Mouse (Mus musculus) intestine, embryonic 14.5 days (tissue): ENCODE measurements around the gene Zfp90. TPM values are rescaled to one million over a fixed set of nuclear protein-coding genes. Genes with fewer than 3 reads are reported as not detected.

Experiments
- ATAC-seq: fragments of 200-750 bp; cut with Nextera tagmentation; replicated peaks from 2 replicates; pipeline ENCODE4 v1.8.0; 2017; ENCODE audit warnings: low read depth, moderate number of reproducible peaks, moderate TSS enrichment, moderate library complexity; ENCODE audit not compliant: low FRiP score, low TSS enrichment
- DNase-seq: peaks from one replicate; pipeline ENCODE4 v3.0.0-alpha.2; 2018; ENCODE audit warnings: low spot score
- H3K27ac ChIP-seq: fragments of 300-500 bp; sonication (generic); 2 replicates; pipeline ENCODE4 v1.5.1; 2014; ENCODE audit warnings: low read depth, mild to moderate bottlenecking, control low read depth
- H3K27me3 ChIP-seq: fragments of 300-500 bp; sonication (generic); replicated peaks from 2 replicates; pipeline ENCODE4 v1.6.1; 2014; ENCODE audit warnings: low read length, control low read depth; ENCODE audit not compliant: control insufficient read depth, insufficient read depth
- H3K36me3 ChIP-seq: fragments of 300-500 bp; sonication (generic); 2 replicates; pipeline ENCODE4 v1.6.1; 2014; ENCODE audit warnings: low read length, control low read depth; ENCODE audit not compliant: control insufficient read depth, insufficient read depth
- H3K4me1 ChIP-seq: fragments of 300-500 bp; sonication (generic); replicated peaks from 2 replicates; pipeline ENCODE4 v1.6.1; 2014; ENCODE audit warnings: low read length, control low read depth, mixed read lengths; ENCODE audit not compliant: control insufficient read depth, insufficient read depth
- H3K4me2 ChIP-seq: fragments of 300-500 bp; sonication (generic); 2 replicates; pipeline ENCODE4 v1.6.1; 2014; ENCODE audit warnings: low read length
- H3K4me3 ChIP-seq: fragments of 300-500 bp; sonication (generic); 2 replicates; pipeline ENCODE4 v1.5.1; 2014; ENCODE audit warnings: low read depth, low read length, control low read depth, mixed read lengths
- H3K9ac ChIP-seq: fragments of 300-500 bp; sonication (generic); 2 replicates; pipeline ENCODE4 v1.6.1; 2014; ENCODE audit warnings: mild to moderate bottlenecking, low read length
- H3K9me3 ChIP-seq: fragments of 300-500 bp; sonication (generic); 2 replicates; pipeline ENCODE4 v1.6.1; 2016; ENCODE audit warnings: low read length, control low read depth; ENCODE audit not compliant: control insufficient read depth
- WGBS: fragments of 180-500 bp; shearing (Covaris S2); extraction: QIAGEN DNeasy Blood & Tissue Kit; methylation state at CpG from one replicate; pipeline ENCODE4 v1.1.7; 2014; 5-methylcytosine and 5-hydroxymethylcytosine counted together
- polyA plus RNA-seq: library from polyadenylated mRNA; unstranded; fragments of >200 nt; fragmentation: Nextera tagmentation; extraction: Ambion mirVana; gene quantifications from 2 replicates; pipeline ENCODE4 v1.2.1, GENCODE M21; 2014

The Zfp90 gene
- 21.2 and 23.0 TPM in 2 replicates for polyA plus RNA-seq

- ATAC-seq (peak; percentile 95), DNase-seq (peak; percentile 97)
- 0 out of 2 replicates have a peak, but pooled peaks cover 3% of the 10 kb centered on the region for H3K9me3 ChIP-seq
- H3K27ac ChIP-seq = peak within 1 kb of the TSS; percentile 91
- no peaks in the 10 kb centered on the region for H3K27me3 ChIP-seq
- H3K4me2 ChIP-seq = peak within 1 kb of the TSS; percentile 65
- H3K36me3 ChIP-seq = peaks cover 24% of the 10 kb centered on the region
- H3K4me3 ChIP-seq = peak within 1 kb of the TSS; percentile 53
- peak within 1 kb of the TSS; percentile 78 for H3K9ac ChIP-seq
- under 1% methylated on average over 46 of the region's 46 CpGs for WGBS
- H3K4me1 ChIP-seq = peaks cover 7% of the 10 kb centered on the region
Measured at GRCm38 (mm10) chr8:106415182-106415971, at the start of gene Zfp90. Gene Zfp90, plus strand, starts transcription at chr8:106415327.

- no peaks in the 10 kb centered on the region for H3K27me3 ChIP-seq
- no peak for DNase-seq
- WGBS = 72% methylated on average over 3 of the region's 3 CpGs
- H3K9me3 ChIP-seq = no peaks in the 10 kb centered on the region
- no peaks in the 10 kb centered on the region for H3K4me1 ChIP-seq
- H3K9ac ChIP-seq = no peak overlapping the region
- no peak for ATAC-seq
- H3K4me2 ChIP-seq = no peak overlapping the region
- no peaks in the 10 kb centered on the region for H3K36me3 ChIP-seq
- H3K4me3 ChIP-seq = no peak overlapping the region
- no peak overlapping the region for H3K27ac ChIP-seq
Measured at GRCm38 (mm10) chr8:106368501-106368900, 46.6 kb upstream of the Zfp90 start.

GRCm38 (mm10) chr8:106369069-106369468, 46.1 kb upstream of the Zfp90 start:
- no peak for DNase-seq
- no peak for ATAC-seq
- 62% methylated on average over 7 of the region's 7 CpGs for WGBS

GRCm38 (mm10) chr8:106375957-106376356, 39.2 kb upstream of the Zfp90 start:
- no peak for ATAC-seq
- H3K27me3 ChIP-seq = no peaks in the 10 kb centered on the region
- WGBS = 57% methylated on average over 7 of the region's 7 CpGs

More at GRCm38 (mm10) chr8:106369069-106369468, 46.1 kb upstream of the Zfp90 start:
- no peak overlapping the region for H3K4me2 ChIP-seq
- no peak overlapping the region for H3K9ac ChIP-seq
- no peaks in the 10 kb centered on the region for H3K4me1 ChIP-seq
- H3K27me3 ChIP-seq = no peaks in the 10 kb centered on the region
- H3K4me3 ChIP-seq = no peak overlapping the region
- no peak overlapping the region for H3K27ac ChIP-seq
- H3K9me3 ChIP-seq = no peaks in the 10 kb centered on the region
- no peaks in the 10 kb centered on the region for H3K36me3 ChIP-seq

GRCm38 (mm10) chr8:106376862-106377261, 38.3 kb upstream of the Zfp90 start:
- 29% methylated on average over 9 of the region's 9 CpGs for WGBS
- ATAC-seq (no peak), DNase-seq (no peak)
- H3K4me1 ChIP-seq = peaks cover 5% of the 10 kb centered on the region; the same call in 1 of the 2 replicates
- no peaks in the 10 kb centered on the region for H3K36me3 ChIP-seq
- H3K9ac ChIP-seq = no peak overlapping the region
- H3K4me3 ChIP-seq = no peak overlapping the region
- no peak overlapping the region for H3K27ac ChIP-seq
- H3K27me3 ChIP-seq = no peaks in the 10 kb centered on the region
- no peak overlapping the region for H3K4me2 ChIP-seq
- no peaks in the 10 kb centered on the region for H3K9me3 ChIP-seq

More at GRCm38 (mm10) chr8:106375957-106376356, 39.2 kb upstream of the Zfp90 start:
- Histone ChIP-seq H3K4me1 (peaks cover 5% of the 10 kb centered on the region; the same call in 1 of the 2 replicates), H3K4me3 (no peak overlapping the region), H3K27ac (no peak overlapping the region), H3K4me2 (no peak overlapping the region), H3K36me3 (no peaks in the 10 kb centered on the region), H3K9ac (no peak overlapping the region), H3K9me3 (no peaks in the 10 kb centered on the region)
- no peak for DNase-seq

- H3K27me3 ChIP-seq = no peaks in the 10 kb centered on the region
- H3K36me3 ChIP-seq = no peaks in the 10 kb centered on the region
- ATAC-seq (peak; percentile 58; the same call in 1 of the 2 replicates), DNase-seq (no peak)
- no peak overlapping the region; the same call in 1 of the 2 replicates for H3K27ac ChIP-seq
- H3K9ac ChIP-seq = no peak overlapping the region
- no peaks in the 10 kb centered on the region for H3K9me3 ChIP-seq
- 40% methylated on average over 7 of the region's 7 CpGs for WGBS
- H3K4me3 ChIP-seq = no peak overlapping the region
- no peak overlapping the region for H3K4me2 ChIP-seq
- H3K4me1 ChIP-seq = peaks cover 5% of the 10 kb centered on the region; the same call in 1 of the 2 replicates
Measured at GRCm38 (mm10) chr8:106378501-106379048, 36.6 kb upstream of the Zfp90 start.

- Histone ChIP-seq H3K27me3 (no peaks in the 10 kb centered on the region), H3K36me3 (no peaks in the 10 kb centered on the region), H3K9ac (no peak overlapping the region), H3K9me3 (no peaks in the 10 kb centered on the region), H3K27ac (no peak overlapping the region), H3K4me3 (no peak overlapping the region), H3K4me2 (no peak overlapping the region), H3K4me1 (peaks cover 5% of the 10 kb centered on the region; the same call in 1 of the 2 replicates)
- DNase-seq (no peak), ATAC-seq (no peak)
- WGBS = 77% methylated on average over 5 of the region's 5 CpGs
Measured at GRCm38 (mm10) chr8:106379357-106379756, 35.8 kb upstream of the Zfp90 start.

GRCm38 (mm10) chr8:106381026-106381425, 34.1 kb upstream of the Zfp90 start:
- Histone ChIP-seq H3K9ac (no peak overlapping the region), H3K9me3 (no peaks in the 10 kb centered on the region), H3K4me3 (no peak overlapping the region), H3K27ac (no peak overlapping the region), H3K27me3 (no peaks in the 10 kb centered on the region), H3K4me1 (peaks cover 5% of the 10 kb centered on the region; the same call in 1 of the 2 replicates), H3K36me3 (no peaks in the 10 kb centered on the region), H3K4me2 (no peak overlapping the region)
- DNase-seq (no peak), ATAC-seq (no peak)
- WGBS = 81% methylated on average over 6 of the region's 6 CpGs
